Mouse (Mus musculus): Measurements from ENCODE around the gene Nme7. TPM values are rescaled to one million over a fixed set of nuclear protein-coding genes. Genes with fewer than 3 reads are reported as not detected.

Nme7 gene
- polyA plus RNA-seq, 1 experiment from 2014 or later: 40.5 TPM

DNA sequence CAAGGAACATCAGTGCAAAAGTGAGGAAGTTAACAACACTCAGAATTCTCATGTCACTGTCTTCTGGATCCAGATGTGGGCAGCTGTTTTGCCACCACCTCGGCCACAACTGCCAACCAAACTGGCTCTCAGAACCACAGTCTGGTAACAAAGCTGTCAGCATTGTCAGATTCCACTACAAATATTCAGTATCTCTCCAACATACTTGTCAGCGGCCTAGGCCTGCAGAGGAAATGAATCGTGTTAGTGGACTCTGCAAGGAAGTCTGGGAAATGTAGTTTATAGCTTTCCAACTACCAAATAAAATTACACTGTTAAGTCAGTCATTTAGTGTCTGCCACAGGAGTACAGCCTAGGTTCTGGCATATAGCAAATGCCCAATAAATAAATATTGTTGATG is 113.7 kb downstream of the Nme7 start:
- Histone ChIP-seq H3K4me3 (ENCODE audit: low read depth, low read length) (no peak overlapping the region), H3K36me3 (ENCODE audit: control insufficient read depth, insufficient read depth, low read length) (no peaks in the 10 kb centered on the region), H3K4me2 (ENCODE audit: low read depth, low read length, severe bottlenecking) (no peak overlapping the region), H3K4me1 (replicated peaks; ENCODE audit: control insufficient read depth, insufficient read depth, low read length) (no peaks in the 10 kb centered on the region), H3K9ac (ENCODE audit: low read length) (no peak overlapping the region), H3K27me3 (ENCODE audit: control insufficient read depth, insufficient read depth, low read length) (no peaks in the 10 kb centered on the region), H3K27ac (ENCODE audit: low read depth, low read length) (no peak overlapping the region), H3K9me3 (ENCODE audit: control insufficient read depth, low read length) (no peaks in the 10 kb centered on the region)
- ATAC-seq (replicated peaks; ENCODE audit: low FRiP score) (no peak), DNase-seq (ENCODE audit: low spot score) (no peak)
- WGBS: 87% methylated on average over 3 of the region's 3 CpGs

DNA sequence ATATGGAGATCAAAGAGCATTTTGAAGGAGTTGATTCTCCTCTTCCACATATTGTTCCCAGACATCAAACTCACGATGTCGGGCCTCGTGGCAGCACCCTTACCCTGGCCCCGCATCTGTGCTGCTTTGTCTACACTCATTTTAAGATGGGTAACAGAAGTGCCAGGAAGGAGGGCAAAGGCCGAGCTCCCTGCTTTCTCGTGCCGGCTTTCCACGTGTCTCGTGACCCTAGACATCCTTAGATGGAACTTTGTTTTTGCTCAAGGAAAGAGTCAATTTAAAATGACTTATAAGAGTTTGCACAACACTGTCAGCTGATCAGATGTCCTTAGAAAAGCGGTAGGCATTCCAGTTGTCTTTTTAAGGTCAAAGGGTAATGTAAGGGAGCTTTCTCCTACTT is 114.4 kb downstream of the Nme7 start:
- Histone ChIP-seq H3K9ac (ENCODE audit: low read length) (no peak overlapping the region), H3K36me3 (ENCODE audit: control insufficient read depth, insufficient read depth, low read length) (no peaks in the 10 kb centered on the region), H3K4me2 (ENCODE audit: low read depth, low read length, severe bottlenecking) (no peak overlapping the region), H3K27me3 (ENCODE audit: control insufficient read depth, insufficient read depth, low read length) (no peaks in the 10 kb centered on the region), H3K27ac (ENCODE audit: low read depth, low read length) (no peak overlapping the region), H3K4me3 (ENCODE audit: low read depth, low read length) (no peak overlapping the region), H3K4me1 (replicated peaks; ENCODE audit: control insufficient read depth, insufficient read depth, low read length) (no peaks in the 10 kb centered on the region), H3K9me3 (ENCODE audit: control insufficient read depth, low read length) (no peaks in the 10 kb centered on the region)
- ATAC-seq (replicated peaks; ENCODE audit: low FRiP score): no peak
- no peak for DNase-seq (ENCODE audit: low spot score)
- WGBS: 79% methylated on average over 10 of the region's 10 CpGs

DNA sequence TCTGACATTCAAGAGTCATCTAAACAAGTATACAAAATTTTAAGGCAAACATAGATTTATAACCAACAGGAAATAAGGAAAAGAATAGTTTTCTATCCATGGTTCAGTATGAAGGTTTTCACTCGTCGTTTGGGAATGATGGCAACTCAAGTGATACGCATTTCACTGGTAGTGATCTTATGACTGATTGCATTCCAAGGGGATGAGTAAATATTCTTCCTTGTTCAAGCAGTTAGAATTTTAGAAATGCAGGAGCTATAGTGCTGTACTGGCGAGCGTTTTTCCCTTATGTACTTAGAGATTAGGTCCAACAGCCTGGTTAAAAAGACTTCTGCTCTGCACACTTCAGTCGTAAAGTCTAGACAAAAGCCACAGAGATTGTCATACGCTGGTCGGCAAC is 115.5 kb downstream of the Nme7 start:
- 86% methylated on average over 8 of the region's 8 CpGs for WGBS
- no peak for ATAC-seq (replicated peaks; ENCODE audit: low FRiP score)

DNA sequence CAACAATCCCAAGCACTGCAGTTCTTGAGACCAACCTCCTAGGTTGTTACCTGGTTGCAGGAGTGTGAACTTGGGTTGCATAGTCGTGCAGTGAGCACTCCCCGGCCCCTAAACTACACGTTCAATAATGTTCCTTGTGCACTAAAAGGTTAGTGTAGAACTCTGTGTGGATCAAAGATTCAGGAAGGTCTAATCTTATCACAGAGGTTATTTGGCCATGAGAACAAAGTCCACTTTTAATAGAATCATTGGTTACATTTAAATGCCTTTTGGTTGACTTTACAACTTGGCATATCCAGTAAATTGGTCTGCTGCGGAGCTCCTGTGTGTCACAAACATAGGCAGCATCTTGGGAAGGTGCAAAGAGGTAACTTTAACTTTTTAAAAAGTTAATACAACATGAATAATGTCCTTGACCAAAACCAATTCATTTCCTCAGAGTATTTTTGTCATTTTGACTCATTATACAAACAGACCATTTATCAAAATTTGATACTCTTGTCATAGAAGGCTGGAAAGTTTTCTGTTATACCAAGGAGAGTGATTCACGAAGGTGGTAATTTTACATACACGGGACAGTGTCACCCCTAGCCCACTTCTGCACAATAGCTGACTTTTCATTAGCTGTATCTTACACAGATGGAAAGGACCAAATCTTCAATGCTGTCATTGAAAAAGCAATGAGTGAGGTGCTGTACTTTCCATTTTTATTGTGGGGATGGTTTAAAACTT is 116.9 kb downstream of the Nme7 start:
- H3K27ac ChIP-seq (ENCODE audit: low read depth, low read length): no peak overlapping the region
- no peaks in the 10 kb centered on the region for H3K9me3 ChIP-seq (ENCODE audit: control insufficient read depth, low read length)
- H3K9ac ChIP-seq (ENCODE audit: low read length): no peak overlapping the region
- H3K27me3 ChIP-seq (ENCODE audit: control insufficient read depth, insufficient read depth, low read length): no peaks in the 10 kb centered on the region
- no peak overlapping the region for H3K4me2 ChIP-seq (ENCODE audit: low read depth, low read length, severe bottlenecking)
- no peaks in the 10 kb centered on the region for H3K36me3 ChIP-seq (ENCODE audit: control insufficient read depth, insufficient read depth, low read length)
- no peak for ATAC-seq (replicated peaks; ENCODE audit: low FRiP score)
- no peak overlapping the region for H3K4me3 ChIP-seq (ENCODE audit: low read depth, low read length)
- DNase-seq (ENCODE audit: low spot score): no peak
- WGBS: 92% methylated on average over 6 of the region's 6 CpGs
- H3K4me1 ChIP-seq (replicated peaks; ENCODE audit: control insufficient read depth, insufficient read depth, low read length): no peaks in the 10 kb centered on the region

More for the DNA sequence above, 115.5 kb downstream of the Nme7 start:
- H3K9me3 ChIP-seq (ENCODE audit: control insufficient read depth, low read length): no peaks in the 10 kb centered on the region
- no peak overlapping the region for H3K4me3 ChIP-seq (ENCODE audit: low read depth, low read length)
- H3K27me3 ChIP-seq (ENCODE audit: control insufficient read depth, insufficient read depth, low read length): no peaks in the 10 kb centered on the region
- H3K9ac ChIP-seq (ENCODE audit: low read length): no peak overlapping the region
- H3K4me2 ChIP-seq (ENCODE audit: low read depth, low read length, severe bottlenecking): no peak overlapping the region
- H3K36me3 ChIP-seq (ENCODE audit: control insufficient read depth, insufficient read depth, low read length): no peaks in the 10 kb centered on the region
- H3K4me1 ChIP-seq (replicated peaks; ENCODE audit: control insufficient read depth, insufficient read depth, low read length): no peaks in the 10 kb centered on the region
- no peak overlapping the region for H3K27ac ChIP-seq (ENCODE audit: low read depth, low read length)
- DNase-seq (ENCODE audit: low spot score): no peak

DNA sequence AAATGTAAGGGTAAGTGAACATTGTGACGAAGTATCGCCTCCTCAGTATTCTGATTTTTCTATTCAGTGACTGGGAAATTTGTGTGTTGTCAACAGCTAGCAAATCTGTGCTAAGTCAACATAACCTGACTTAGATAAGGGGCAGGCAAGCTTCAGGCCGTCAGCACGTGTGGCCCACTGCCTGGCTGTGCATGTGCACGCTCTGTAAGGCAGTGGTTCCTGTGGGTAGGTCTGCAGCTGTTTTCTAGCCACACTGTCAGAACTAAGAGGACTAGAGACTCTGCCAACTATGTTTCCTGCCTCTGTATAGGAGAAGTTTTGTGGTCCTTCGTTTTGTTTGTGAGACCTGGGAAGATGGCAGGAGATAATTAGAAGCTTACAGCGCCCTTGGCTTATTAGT is 122.3 kb downstream of the Nme7 start:
- ATAC-seq (replicated peaks; ENCODE audit: low FRiP score) (no peak), DNase-seq (ENCODE audit: low spot score) (no peak)
- 90% methylated on average over 7 of the region's 7 CpGs for WGBS
- H3K4me3 ChIP-seq (ENCODE audit: low read depth, low read length): no peak overlapping the region
- no peaks in the 10 kb centered on the region for H3K4me1 ChIP-seq (replicated peaks; ENCODE audit: control insufficient read depth, insufficient read depth, low read length)
- H3K27ac ChIP-seq (ENCODE audit: low read depth, low read length): no peak overlapping the region
- H3K27me3 ChIP-seq (ENCODE audit: control insufficient read depth, insufficient read depth, low read length): no peaks in the 10 kb centered on the region
- H3K4me2 ChIP-seq (ENCODE audit: low read depth, low read length, severe bottlenecking): no peak overlapping the region
- H3K9me3 ChIP-seq (ENCODE audit: control insufficient read depth, low read length): no peaks in the 10 kb centered on the region
- no peaks in the 10 kb centered on the region for H3K36me3 ChIP-seq (ENCODE audit: control insufficient read depth, insufficient read depth, low read length)
- no peak overlapping the region for H3K9ac ChIP-seq (ENCODE audit: low read length)

DNA sequence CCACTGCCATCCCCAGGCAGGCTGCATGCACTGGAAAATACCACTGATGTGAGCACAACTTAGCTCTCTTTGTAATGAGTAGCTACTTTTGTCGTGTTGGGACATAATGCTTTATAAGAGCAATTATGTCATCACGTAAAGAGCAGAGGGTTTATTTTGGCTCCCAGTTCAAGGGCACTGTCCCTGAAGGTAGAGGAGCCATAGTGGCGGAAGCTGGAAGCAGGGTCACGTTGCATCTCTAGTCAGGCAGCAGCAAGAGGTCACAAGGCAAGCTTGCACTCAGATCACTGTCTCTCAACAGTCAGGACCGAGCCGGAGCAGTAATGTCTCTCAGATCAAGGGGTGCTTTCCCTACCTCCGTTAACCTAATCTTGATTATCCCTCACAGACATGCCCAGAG is 123.9 kb downstream of the Nme7 start:
- Histone ChIP-seq H3K9ac (ENCODE audit: low read length) (no peak overlapping the region), H3K36me3 (ENCODE audit: control insufficient read depth, insufficient read depth, low read length) (no peaks in the 10 kb centered on the region), H3K27me3 (ENCODE audit: control insufficient read depth, insufficient read depth, low read length) (no peaks in the 10 kb centered on the region), H3K4me3 (ENCODE audit: low read depth, low read length) (no peak overlapping the region), H3K4me1 (replicated peaks; ENCODE audit: control insufficient read depth, insufficient read depth, low read length) (no peaks in the 10 kb centered on the region), H3K27ac (ENCODE audit: low read depth, low read length) (no peak overlapping the region), H3K4me2 (ENCODE audit: low read depth, low read length, severe bottlenecking) (no peak overlapping the region), H3K9me3 (ENCODE audit: control insufficient read depth, low read length) (no peaks in the 10 kb centered on the region)
- ATAC-seq (replicated peaks; ENCODE audit: low FRiP score) (no peak), DNase-seq (ENCODE audit: low spot score) (no peak)
- 86% methylated on average over 7 of the region's 7 CpGs for WGBS

DNA sequence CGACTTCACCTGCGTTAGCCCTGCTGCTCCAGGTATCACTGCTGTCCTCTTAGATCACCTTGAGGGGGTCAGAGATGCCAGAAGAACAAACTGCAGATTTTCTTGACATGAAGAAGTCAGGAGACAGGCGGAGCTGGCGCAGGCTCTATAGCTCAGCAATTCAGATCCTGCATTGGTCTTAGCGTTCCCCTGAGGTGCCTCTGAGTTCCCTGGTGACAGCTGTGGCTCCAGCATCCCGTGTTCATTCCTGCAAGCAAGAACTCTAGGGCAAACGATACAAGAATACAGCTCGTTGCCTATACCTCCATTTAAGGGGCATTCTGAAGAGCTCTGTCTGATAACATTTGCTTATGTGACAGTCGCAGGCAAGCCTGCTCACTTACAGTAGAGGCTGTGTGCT is 124.7 kb downstream of the Nme7 start:
- H3K4me2 ChIP-seq (ENCODE audit: low read depth, low read length, severe bottlenecking): no peak overlapping the region
- no peaks in the 10 kb centered on the region for H3K27me3 ChIP-seq (ENCODE audit: control insufficient read depth, insufficient read depth, low read length)
- ATAC-seq (replicated peaks; ENCODE audit: low FRiP score): no peak
- H3K27ac ChIP-seq (ENCODE audit: low read depth, low read length): no peak overlapping the region
- no peak overlapping the region for H3K4me3 ChIP-seq (ENCODE audit: low read depth, low read length)
- H3K9me3 ChIP-seq (ENCODE audit: control insufficient read depth, low read length): no peaks in the 10 kb centered on the region
- no peaks in the 10 kb centered on the region for H3K4me1 ChIP-seq (replicated peaks; ENCODE audit: control insufficient read depth, insufficient read depth, low read length)
- H3K36me3 ChIP-seq (ENCODE audit: control insufficient read depth, insufficient read depth, low read length): no peaks in the 10 kb centered on the region
- no peak for DNase-seq (ENCODE audit: low spot score)
- H3K9ac ChIP-seq (ENCODE audit: low read length): no peak overlapping the region
- 93% methylated on average over 9 of the region's 9 CpGs for WGBS

DNA sequence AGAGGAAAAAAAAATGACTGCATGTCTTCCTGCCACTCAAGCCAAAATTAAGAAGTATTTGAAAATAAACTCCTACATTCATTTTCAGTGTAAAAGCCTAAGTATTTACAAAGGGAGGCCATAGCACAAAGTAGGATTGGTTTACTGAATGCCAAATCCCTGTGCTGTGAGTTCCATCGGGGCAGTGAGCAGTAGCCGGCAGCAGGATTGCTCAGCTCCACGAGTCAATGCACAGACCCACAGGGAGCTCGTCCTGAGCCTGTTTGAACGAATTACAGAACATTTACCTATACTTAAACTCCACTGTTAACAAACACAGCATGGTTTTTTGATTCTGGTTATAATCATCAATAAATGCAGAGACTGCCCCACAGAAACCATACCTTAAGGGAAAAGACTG is 128.7 kb downstream of the Nme7 start:
- H3K27ac ChIP-seq (ENCODE audit: low read depth, low read length): no peak overlapping the region
- H3K4me2 ChIP-seq (ENCODE audit: low read depth, low read length, severe bottlenecking): no peak overlapping the region
- H3K4me1 ChIP-seq (replicated peaks; ENCODE audit: control insufficient read depth, insufficient read depth, low read length): no peaks in the 10 kb centered on the region
- H3K36me3 ChIP-seq (ENCODE audit: control insufficient read depth, insufficient read depth, low read length): no peaks in the 10 kb centered on the region
- H3K9ac ChIP-seq (ENCODE audit: low read length): no peak overlapping the region
- DNase-seq (ENCODE audit: low spot score) (no peak), ATAC-seq (replicated peaks; ENCODE audit: low FRiP score) (no peak)
- no peaks in the 10 kb centered on the region for H3K9me3 ChIP-seq (ENCODE audit: control insufficient read depth, low read length)
- H3K27me3 ChIP-seq (ENCODE audit: control insufficient read depth, insufficient read depth, low read length): no peaks in the 10 kb centered on the region
- 86% methylated on average over 5 of the region's 5 CpGs for WGBS
- H3K4me3 ChIP-seq (ENCODE audit: low read depth, low read length): no peak overlapping the region

DNA sequence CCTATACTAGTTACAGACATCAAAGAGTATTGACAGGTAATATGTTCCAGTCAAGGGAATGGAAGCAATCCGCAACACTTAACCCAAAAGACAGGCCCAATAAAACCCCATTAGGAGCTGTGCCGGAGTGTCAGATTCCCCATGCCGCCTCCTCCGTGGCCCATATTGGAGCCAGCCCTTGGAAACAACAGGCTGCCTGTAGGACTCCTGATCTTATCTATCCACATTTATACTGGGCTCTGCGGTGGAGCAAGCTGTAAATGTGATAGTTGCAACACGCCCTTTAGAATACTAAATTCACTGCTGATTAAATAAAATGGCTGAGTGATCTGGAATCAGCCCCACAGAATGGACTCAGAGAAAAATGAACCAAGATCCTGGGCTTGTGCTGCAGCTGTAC is 130.1 kb downstream of the Nme7 start:
- no peaks in the 10 kb centered on the region for H3K4me1 ChIP-seq (replicated peaks; ENCODE audit: control insufficient read depth, insufficient read depth, low read length)
- DNase-seq (ENCODE audit: low spot score) (no peak), ATAC-seq (replicated peaks; ENCODE audit: low FRiP score) (no peak)
- no peak overlapping the region for H3K4me2 ChIP-seq (ENCODE audit: low read depth, low read length, severe bottlenecking)
- no peak overlapping the region for H3K4me3 ChIP-seq (ENCODE audit: low read depth, low read length)
- 88% methylated on average over 6 of the region's 6 CpGs for WGBS
- no peak overlapping the region for H3K27ac ChIP-seq (ENCODE audit: low read depth, low read length)
- no peaks in the 10 kb centered on the region for H3K27me3 ChIP-seq (ENCODE audit: control insufficient read depth, insufficient read depth, low read length)
- H3K9ac ChIP-seq (ENCODE audit: low read length): no peak overlapping the region
- H3K9me3 ChIP-seq (ENCODE audit: control insufficient read depth, low read length): no peaks in the 10 kb centered on the region
- peaks cover 3% of the 10 kb centered on the region for H3K36me3 ChIP-seq (ENCODE audit: control insufficient read depth, insufficient read depth, low read length)
